Mouse (Mus musculus) C2C12 (cell line): ENCODE measurements around the gene Smox. TPM values are rescaled to one million over a fixed set of nuclear protein-coding genes. Genes with fewer than 3 reads are reported as not detected.

Source experiments
- H3K27me3 ChIP-seq: one replicate; pipeline ENCODE4 v1.6.1; 2011; ENCODE audit not compliant: control insufficient read depth, insufficient read depth, insufficient read length
- H3K36me3 ChIP-seq: one replicate; pipeline ENCODE4 v1.6.1; 2011; ENCODE audit not compliant: control insufficient read depth, insufficient read depth
- H3K4me3 ChIP-seq: one replicate; pipeline ENCODE4 v1.5.1; 2011; ENCODE audit warnings: mild to moderate bottlenecking, control low read depth; ENCODE audit not compliant: poor library complexity, insufficient read depth, severe bottlenecking
- H3K79me2 ChIP-seq: one replicate; pipeline ENCODE4 v1.6.1; 2011; ENCODE audit not compliant: control insufficient read depth, insufficient read depth
- H3K79me3 ChIP-seq: one replicate; pipeline ENCODE4 v1.6.1; 2011; ENCODE audit warnings: low read depth, control low read depth
- H3ac ChIP-seq: one replicate; pipeline ENCODE3; 2011; ENCODE audit warnings: low read depth; ENCODE audit not compliant: control insufficient read depth, insufficient read length
- CEBPB ChIP-seq: IDR thresholded peaks from one replicate; pipeline ENCODE4 v1.6.1; 2011; ENCODE audit warnings: low read depth, mild to moderate bottlenecking, control low read depth, moderate library complexity
- CTCF ChIP-seq: IDR thresholded peaks from one replicate; pipeline ENCODE4 v1.5.1; 2011; ENCODE audit not compliant: control insufficient read depth, insufficient read depth, insufficient read length
- FOSL1 ChIP-seq: IDR thresholded peaks from one replicate; pipeline ENCODE4 v1.8.0; 2011; ENCODE audit warnings: mild to moderate bottlenecking, low read length; ENCODE audit not compliant: poor library complexity, insufficient read depth, severe bottlenecking
- MAX ChIP-seq: IDR thresholded peaks from one replicate; pipeline ENCODE4 v1.6.1; 2011; ENCODE audit warnings: mild to moderate bottlenecking, control low read depth
- MYOD1 ChIP-seq: IDR thresholded peaks from one replicate; pipeline ENCODE4 v1.6.1; 2011; ENCODE audit warnings: low read depth; ENCODE audit not compliant: control insufficient read depth, insufficient read length
- MYOG ChIP-seq: IDR thresholded peaks from one replicate; pipeline ENCODE4 v1.6.1; 2011; ENCODE audit not compliant: control insufficient read depth, insufficient read length; ENCODE audit errors: extremely low read depth
- USF1 ChIP-seq: IDR thresholded peaks from one replicate; pipeline ENCODE4 v1.6.1; 2011; ENCODE audit warnings: low read depth, mild to moderate bottlenecking, control low read depth, moderate library complexity
- polyA plus RNA-seq: library from polyadenylated mRNA; unstranded; fragments of >200 nt; fragmentation: generic; extraction: Trizol; gene quantifications from one replicate; pipeline ENCODE4 v1.2.1, GENCODE M21; 2012; ENCODE audit warnings: missing spikeins

Smox gene
- polyA plus RNA-seq, 1 experiment = 44.7 TPM

DNA sequence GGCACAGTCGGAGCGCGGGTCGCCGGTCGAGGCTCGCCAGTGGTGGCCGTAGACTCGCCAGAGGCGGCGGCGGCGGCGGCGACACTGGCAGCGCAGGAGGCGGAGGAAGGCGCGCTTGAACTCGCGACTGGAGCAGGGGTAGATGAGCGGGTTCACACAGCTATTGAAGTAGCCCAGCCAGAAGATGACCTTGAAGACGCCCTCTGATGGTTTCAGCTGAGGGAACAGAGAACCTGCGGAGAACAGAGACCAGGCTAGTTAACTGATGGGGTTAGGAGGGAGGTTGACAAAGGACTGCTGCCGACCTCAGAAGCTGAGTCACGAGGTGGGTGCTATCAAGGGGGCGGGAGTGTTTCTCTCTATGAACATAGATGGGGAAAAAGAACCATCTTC is 55.0 kb downstream of the Smox start:
- Histone ChIP-seq H3K27me3 (no peaks in the 10 kb centered on the region), H3K4me3 (no peak overlapping the region), H3K36me3 (no peaks in the 10 kb centered on the region), H3K79me2 (no peaks in the 10 kb centered on the region), H3ac (no peak overlapping the region), H3K79me3 (no peaks in the 10 kb centered on the region)
- TF ChIP-seq MYOG (no peak), MAX (no peak), MYOD1 (no peak)

DNA sequence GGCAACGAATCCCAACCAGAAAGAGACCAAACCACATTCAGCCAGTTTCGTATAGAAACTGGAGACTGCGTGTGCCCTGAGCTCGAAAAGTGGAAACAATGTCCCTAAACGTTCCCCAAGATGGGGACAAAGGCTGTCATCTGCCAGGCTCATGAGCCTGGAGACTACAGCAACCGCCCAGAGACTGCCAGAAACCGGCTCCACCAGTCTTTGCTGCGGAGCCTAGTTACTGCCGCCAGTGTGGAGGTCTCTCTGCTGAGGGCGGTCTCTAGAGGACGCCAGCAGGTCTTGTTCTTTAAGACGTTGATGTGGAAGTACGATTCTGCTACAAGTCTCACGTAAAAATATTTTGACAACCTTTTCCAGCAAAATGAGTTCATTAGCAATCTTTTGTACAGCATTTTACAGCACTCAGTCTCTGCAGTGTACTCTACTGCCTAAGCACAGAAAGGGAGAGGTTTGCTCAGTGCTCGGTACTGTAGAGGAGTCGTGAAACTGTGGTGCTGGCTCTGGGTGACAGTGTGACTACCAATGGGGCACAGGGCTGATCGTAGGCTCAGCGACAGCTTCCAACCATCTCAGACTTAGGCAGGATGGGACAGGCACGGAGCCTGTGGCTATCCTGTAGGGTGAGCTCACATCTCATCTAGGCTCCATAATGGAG is 55.6 kb downstream of the Smox start:
- Histone ChIP-seq H3K4me3 (no peak overlapping the region), H3K36me3 (no peaks in the 10 kb centered on the region), H3K79me2 (no peaks in the 10 kb centered on the region), H3ac (no peak overlapping the region), H3K79me3 (no peaks in the 10 kb centered on the region), H3K27me3 (no peaks in the 10 kb centered on the region)
- TF ChIP-seq USF1 = no peak
- no peak for TF ChIP-seq MAX
- no peak for TF ChIP-seq FOSL1
- TF ChIP-seq MYOD1 = no peak
- no peak for TF ChIP-seq MYOG
- TF ChIP-seq CEBPB = no peak
- no peak for TF ChIP-seq CTCF

DNA sequence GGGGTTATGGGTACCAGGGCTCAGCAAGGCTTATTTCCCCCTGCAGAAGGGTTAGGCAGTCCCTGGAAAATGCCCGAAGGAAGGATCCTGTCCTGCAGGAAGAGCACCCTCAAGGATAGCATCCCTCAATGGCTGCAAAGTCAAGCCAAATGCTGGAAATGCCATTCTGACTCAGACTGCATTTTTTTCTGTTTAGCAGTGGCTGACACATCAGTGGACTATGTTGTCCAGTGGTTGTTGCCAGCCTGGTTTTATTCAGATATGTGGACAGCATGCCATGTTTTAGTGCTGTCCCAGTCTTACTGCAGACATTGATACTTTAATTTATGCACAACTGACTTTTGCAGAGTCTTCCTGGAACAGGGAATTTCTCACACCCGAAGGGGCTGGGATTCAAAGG is 57.0 kb downstream of the Smox start:
- Histone ChIP-seq H3K4me3 (no peak overlapping the region), H3K36me3 (no peaks in the 10 kb centered on the region), H3ac (no peak overlapping the region), H3K79me3 (no peaks in the 10 kb centered on the region), H3K27me3 (no peaks in the 10 kb centered on the region), H3K79me2 (no peaks in the 10 kb centered on the region)
- TF ChIP-seq CTCF = no peak
- TF ChIP-seq FOSL1 = peak; percentile 99
- TF ChIP-seq MAX = peak; percentile 72

DNA sequence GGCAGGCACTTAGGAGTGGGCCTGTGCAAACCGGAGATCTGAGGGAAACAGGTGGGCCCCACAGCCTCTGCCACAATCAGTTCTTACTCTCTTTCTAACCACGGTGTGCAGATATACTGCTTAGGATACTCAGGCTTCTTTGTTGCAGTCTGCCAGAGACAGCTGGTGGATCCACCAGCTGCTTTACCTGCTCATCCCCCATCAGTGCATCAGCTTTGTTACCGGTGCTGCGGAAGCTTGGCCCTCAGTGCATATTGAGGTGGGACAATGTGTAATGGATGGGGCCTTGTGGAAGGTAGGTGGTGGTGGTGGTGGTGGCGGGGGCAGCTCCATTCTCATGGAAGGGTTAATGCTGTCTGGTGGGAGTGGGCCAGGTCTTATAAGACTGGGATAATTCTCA is 57.8 kb downstream of the Smox start:
- H3K27me3 ChIP-seq = no peaks in the 10 kb centered on the region
- peak; percentile 20 for TF ChIP-seq MYOD1
- no peak for TF ChIP-seq USF1
- no peak for TF ChIP-seq MAX
- H3K36me3 ChIP-seq = no peaks in the 10 kb centered on the region

DNA sequence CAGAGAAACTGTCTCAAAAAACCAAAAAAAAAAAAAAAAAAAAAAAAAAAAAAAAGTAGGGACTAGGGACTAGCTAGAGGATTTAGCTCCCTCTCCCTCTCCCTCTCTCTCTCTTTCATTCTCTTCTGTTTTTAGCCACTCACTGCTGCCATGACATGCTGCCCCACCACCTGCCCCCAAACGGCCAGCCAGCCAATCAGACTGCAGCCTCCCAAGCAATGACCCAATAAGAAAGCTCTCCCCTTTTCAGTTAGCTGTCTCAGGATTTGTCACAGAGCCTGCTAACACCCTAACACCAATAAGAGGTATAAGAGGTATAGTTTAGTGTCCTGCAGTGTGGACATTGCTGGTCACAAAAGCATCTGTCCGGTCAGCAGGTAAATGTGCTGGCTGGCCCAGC is 59.2 kb downstream of the Smox start:
- Histone ChIP-seq H3K79me3 (no peaks in the 10 kb centered on the region), H3K27me3 (no peaks in the 10 kb centered on the region), H3K36me3 (no peaks in the 10 kb centered on the region), H3K4me3 (no peak overlapping the region), H3K79me2 (no peaks in the 10 kb centered on the region), H3ac (no peak overlapping the region)
- TF ChIP-seq MAX (no peak), CEBPB (no peak), MYOG (no peak), CTCF (no peak), MYOD1 (no peak), USF1 (no peak), FOSL1 (no peak)

More for the DNA sequence above, 57.8 kb downstream of the Smox start:
- H3K79me3 ChIP-seq = no peaks in the 10 kb centered on the region
- no peak overlapping the region for H3K4me3 ChIP-seq
- no peak overlapping the region for H3ac ChIP-seq
- H3K79me2 ChIP-seq = no peaks in the 10 kb centered on the region

DNA sequence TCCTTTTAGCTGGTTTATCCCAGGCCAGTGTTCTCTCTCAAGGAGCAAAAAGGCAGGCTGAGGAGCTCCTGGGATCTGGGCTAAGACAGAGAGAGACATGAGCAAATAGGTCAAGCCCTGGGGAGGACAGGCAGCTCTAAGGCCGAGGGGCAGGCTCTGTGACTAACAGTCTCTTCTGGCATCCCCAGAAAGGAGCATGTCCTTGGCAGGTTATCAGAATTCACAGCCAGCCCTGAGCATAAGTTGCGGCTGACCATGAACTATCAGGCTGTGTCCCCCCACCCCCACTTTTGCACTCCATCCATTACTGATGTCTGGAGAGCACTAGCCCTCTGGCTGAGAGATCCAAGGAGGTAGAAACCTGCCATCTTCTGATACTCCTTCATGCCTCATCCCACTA is 59.6 kb downstream of the Smox start:
- H3K27me3 ChIP-seq = no peaks in the 10 kb centered on the region
- H3ac ChIP-seq = no peak overlapping the region
- no peaks in the 10 kb centered on the region for H3K79me2 ChIP-seq
- TF ChIP-seq USF1 (no peak), MAX (no peak), MYOD1 (no peak), CTCF (no peak), MYOG (no peak), CEBPB (no peak), FOSL1 (no peak)
- H3K4me3 ChIP-seq = no peak overlapping the region
- no peaks in the 10 kb centered on the region for H3K79me3 ChIP-seq
- H3K36me3 ChIP-seq = no peaks in the 10 kb centered on the region
